Mouse (Mus musculus): ENCODE measurements at regions not wholly inside any gene's neighbourhood (a gene's known extent, or its start where the extent isn't known, plus 50 kb on each side); places are given as distances from the start of the nearest gene placed in this dataset.

GRCm38 (mm10) chr17:64382894-64383293 is 51.2 kb upstream of the Pja2 start:
- no peak for ATAC-seq (ENCODE audit: extremely low read depth, insufficient number of reproducible peaks, low FRiP score, poor library complexity, severe bottlenecking)

- no peak for ATAC-seq (ENCODE audit: extremely low read depth, insufficient number of reproducible peaks, low FRiP score, poor library complexity, severe bottlenecking)
Observed at GRCm38 (mm10) chr17:64383600-64383999, 51.9 kb upstream of the Pja2 start.

DNA sequence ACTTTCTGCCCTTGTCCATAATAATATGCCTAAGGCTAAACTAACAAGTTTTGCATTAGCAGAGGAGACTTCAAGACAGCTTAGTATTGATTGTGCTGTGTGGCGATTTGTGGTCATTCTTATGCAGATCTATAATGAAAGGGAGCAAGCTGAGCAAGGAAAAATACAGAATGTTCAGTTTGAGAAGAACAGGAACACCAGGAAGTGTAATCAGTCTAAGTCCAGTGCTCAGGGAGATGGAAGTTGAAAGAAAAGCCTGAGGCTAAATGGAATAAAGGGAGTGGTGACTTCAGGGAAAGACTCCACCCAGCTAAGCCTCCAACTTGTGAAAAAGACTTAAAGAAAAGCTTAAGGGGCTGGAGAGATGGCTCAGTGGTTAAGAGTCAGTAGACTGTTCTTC is 58.6 kb upstream of the Pja2 start:
- no peak for ATAC-seq (ENCODE audit: extremely low read depth, insufficient number of reproducible peaks, low FRiP score, poor library complexity, severe bottlenecking)

- ATAC-seq (ENCODE audit: extremely low read depth, insufficient number of reproducible peaks, low FRiP score, poor library complexity, severe bottlenecking): no peak
Observed at GRCm38 (mm10) chr17:64397254-64397897, 65.7 kb upstream of the Pja2 start.

DNA sequence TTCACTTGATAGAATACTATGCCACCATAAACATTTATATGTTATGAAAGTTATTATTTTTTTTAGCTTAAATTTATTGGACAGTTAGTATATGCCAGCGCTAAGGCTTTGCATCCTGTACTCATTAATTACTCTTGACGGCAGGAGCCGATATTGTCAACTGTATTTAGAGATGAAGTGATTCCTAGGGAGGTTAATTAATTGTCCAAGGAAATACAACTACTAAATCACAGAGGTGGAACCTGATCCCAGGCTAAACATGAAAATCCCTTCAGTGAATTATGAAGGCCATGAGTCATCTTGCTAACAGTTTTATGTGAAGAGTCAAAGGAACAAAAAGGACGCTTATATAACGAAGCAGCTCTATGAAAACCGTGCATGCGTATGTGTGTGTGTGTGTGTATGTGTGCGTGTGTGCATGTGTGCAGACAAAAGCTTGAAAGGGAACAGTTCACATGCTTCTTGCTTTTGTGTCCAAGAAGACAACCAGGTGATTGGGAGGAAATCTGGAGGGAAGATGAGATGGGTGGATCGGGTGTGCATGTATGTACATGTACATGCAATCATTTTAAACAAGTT is 66.5 kb upstream of the Pja2 start:
- no peak for ATAC-seq (ENCODE audit: extremely low read depth, insufficient number of reproducible peaks, low FRiP score, poor library complexity, severe bottlenecking)

DNA sequence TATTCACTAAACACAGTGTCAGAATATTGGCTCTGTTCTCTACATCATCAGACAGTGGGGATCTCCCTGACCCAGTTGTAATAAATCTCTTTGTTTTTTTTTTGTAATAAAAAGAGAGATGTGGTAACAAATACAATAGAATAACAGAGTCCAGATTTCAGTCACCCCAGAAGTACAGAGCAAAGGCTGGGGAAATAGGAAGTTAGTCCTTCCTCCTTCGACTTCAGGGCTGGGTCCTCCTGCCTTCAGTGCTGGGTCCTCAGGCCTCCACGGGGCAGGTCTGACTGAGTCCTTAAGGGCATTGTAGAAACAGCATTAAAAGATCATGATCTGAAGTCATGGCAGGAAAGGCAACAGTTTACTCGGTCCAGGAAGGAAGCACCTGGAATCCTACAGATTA is 67.0 kb upstream of the Pja2 start:
- ATAC-seq (ENCODE audit: extremely low read depth, insufficient number of reproducible peaks, low FRiP score, poor library complexity, severe bottlenecking): no peak

GRCm38 (mm10) chr17:64406742-64407254 is 75.1 kb upstream of the Pja2 start:
- ATAC-seq (ENCODE audit: extremely low read depth, insufficient number of reproducible peaks, low FRiP score, poor library complexity, severe bottlenecking): no peak

GRCm38 (mm10) chr17:64407255-64408011 is 75.7 kb upstream of the Pja2 start:
- ATAC-seq (ENCODE audit: extremely low read depth, insufficient number of reproducible peaks, low FRiP score, poor library complexity, severe bottlenecking): no peak

DNA sequence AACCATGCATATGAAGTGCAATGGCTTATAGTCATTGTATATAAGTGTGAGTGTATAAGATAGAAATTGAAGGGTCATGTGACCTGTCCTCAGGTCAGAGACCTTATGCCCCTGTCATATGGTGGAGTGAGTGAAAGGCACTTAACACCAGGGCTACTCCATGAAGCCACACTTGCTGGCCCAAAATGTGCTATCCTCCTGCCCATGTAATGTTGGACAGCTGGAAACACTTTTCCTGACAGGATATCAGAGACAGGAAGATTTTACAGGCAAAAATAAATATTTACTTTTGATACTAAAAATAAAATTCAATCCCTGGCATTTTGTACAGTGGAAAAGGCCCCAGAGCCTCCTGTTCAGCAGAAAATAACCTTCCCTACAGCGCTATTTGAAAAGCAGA is 94.1 kb upstream of the Pja2 start:
- ATAC-seq (ENCODE audit: extremely low read depth, insufficient number of reproducible peaks, low FRiP score, poor library complexity, severe bottlenecking): no peak

DNA sequence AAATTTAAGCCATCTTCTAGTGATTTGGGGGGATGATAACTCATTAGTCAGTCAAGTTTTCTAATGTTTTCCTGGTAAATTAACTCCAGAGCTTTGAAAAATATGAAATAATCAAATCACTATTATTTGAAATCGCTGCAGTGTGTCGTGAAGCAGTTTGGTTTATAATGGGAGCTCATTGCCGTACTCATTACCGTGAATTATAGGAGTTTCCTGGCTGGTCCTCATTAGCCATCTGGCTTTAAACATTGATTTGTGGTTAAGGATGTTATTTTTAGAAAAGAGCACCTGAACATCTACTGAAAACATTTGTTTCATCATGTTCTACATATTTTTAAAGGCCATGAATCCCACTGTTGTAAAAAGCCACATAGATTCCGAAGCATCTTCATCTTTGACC is 94.8 kb upstream of the Pja2 start:
- ATAC-seq (ENCODE audit: extremely low read depth, insufficient number of reproducible peaks, low FRiP score, poor library complexity, severe bottlenecking): no peak

- no peak for ATAC-seq (ENCODE audit: extremely low read depth, insufficient number of reproducible peaks, low FRiP score, poor library complexity, severe bottlenecking)
Observed at GRCm38 (mm10) chr17:64439571-64439970, 107.9 kb upstream of the Pja2 start.

DNA sequence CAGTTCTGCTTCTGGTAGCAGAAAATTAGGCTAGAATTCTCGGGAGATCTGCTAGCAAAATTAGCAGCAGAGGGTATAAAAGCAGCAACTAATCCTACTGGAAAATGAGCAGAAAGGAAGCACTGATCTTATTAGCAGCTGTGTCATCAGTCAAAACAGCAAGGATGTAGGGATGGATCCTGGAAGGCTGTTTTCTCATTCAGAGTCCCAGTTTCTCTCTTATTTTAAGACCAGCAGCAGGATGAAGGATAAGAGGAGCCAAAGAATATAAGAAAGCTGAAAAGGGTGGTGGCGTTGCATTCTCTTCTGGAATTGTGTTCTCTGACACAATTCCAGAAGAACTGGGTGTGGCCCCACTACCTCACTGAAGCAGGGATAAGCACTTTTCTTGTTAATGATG is 123.0 kb upstream of the Pja2 start:
- no peak for ATAC-seq (ENCODE audit: extremely low read depth, insufficient number of reproducible peaks, low FRiP score, poor library complexity, severe bottlenecking)

DNA sequence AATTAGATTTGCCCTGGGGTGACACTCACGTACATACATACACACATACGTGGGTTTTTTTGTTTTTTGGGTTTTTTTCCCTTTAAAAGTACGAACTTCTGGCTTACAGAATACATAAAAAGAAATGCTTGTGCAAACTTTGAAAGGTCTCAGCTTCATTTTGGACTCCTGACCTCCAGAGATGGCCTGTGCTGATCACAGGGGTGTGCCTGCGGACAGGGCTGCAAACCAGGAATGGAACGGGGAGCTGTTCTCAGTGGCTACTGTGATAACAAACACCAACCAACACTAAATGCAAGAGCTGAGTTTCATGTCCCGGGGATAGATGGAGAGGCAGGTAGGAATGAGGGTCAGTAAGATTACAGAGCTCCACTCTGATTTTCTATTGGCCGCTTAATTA is 134.3 kb upstream of the Man2a1 start:
- ATAC-seq (ENCODE audit: extremely low read depth, insufficient number of reproducible peaks, low FRiP score, poor library complexity, severe bottlenecking): no peak

DNA sequence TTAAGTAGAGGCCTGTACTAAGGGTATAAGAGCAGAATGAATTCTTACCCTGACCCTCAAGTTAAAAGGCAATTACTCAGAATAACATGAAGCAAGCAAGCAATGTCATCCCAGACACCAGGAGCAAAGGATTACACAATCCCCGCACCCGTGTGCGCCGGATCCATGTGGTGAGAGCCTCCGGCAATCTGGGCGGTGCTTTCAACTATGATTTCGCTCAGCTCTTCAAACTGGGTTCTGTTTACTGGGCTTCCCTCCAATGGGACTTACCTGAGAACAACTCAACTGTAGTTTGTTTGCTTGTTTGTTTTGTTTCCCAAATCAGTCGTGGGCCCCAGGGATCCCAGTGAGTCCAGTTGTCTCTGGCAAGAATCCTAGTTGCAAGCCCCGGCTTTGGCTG is 133.8 kb upstream of the Man2a1 start:
- no peak for ATAC-seq (ENCODE audit: extremely low read depth, insufficient number of reproducible peaks, low FRiP score, poor library complexity, severe bottlenecking)

GRCm38 (mm10) chr17:64467297-64467696 is 133.2 kb upstream of the Man2a1 start:
- no peak for ATAC-seq (ENCODE audit: extremely low read depth, insufficient number of reproducible peaks, low FRiP score, poor library complexity, severe bottlenecking)

GRCm38 (mm10) chr17:64469754-64470400 is 130.7 kb upstream of the Man2a1 start:
- no peak for ATAC-seq (ENCODE audit: extremely low read depth, insufficient number of reproducible peaks, low FRiP score, poor library complexity, severe bottlenecking)

DNA sequence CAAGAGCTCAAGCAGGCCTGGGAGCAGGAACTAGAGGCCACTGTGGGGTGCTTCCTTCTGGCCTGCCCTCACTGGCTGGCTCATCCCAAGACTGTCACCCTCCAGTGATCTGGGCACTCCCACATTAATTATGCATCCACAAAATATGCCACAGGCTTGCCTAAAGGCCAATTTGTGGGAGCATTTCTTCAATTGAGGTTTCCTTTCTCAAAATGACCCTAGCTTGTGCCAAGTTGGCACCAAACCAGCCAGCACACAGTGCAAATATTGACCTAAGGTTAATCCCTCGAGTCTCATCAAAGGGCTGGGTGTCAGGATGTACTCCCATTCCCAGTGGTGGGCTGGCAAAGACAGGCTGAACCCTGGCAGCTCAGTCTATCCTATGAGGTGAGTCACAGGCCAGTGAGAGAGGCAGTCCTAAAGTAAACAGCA is 119.9 kb upstream of the Man2a1 start:
- no peak for ATAC-seq (ENCODE audit: extremely low read depth, insufficient number of reproducible peaks, low FRiP score, poor library complexity, severe bottlenecking)

DNA sequence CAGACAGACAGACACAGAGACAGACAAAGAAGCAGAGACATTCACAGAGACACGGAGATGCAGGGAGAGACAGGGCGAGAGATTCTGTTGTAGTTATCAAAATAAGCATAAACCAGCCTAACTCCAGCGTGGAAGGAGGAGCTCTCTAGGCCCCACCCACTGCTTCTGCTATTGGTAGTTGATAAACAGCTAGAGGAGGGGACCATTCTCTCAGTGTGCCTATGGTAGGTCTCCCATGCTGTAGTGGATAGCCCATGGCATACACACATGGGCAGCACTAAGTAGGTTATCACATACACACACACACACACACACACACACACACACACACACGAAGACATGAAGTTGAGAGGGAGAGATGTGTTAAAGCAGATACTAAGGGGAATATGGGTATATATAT is 115.7 kb upstream of the Man2a1 start:
- ATAC-seq (ENCODE audit: extremely low read depth, insufficient number of reproducible peaks, low FRiP score, poor library complexity, severe bottlenecking): no peak

GRCm38 (mm10) chr17:64489769-64490335 is 110.7 kb upstream of the Man2a1 start:
- ATAC-seq (ENCODE audit: extremely low read depth, insufficient number of reproducible peaks, low FRiP score, poor library complexity, severe bottlenecking): no peak

Measured in neutrophil, adult 5-6 weeks (primary cell).